Mouse (Mus musculus) heart, embryonic 11.5 days (tissue): ENCODE measurements around the gene Adam6b. TPM values are rescaled to one million over a fixed set of nuclear protein-coding genes. Genes with fewer than 3 reads are reported as not detected.
"Not testable (repeated sequence)": the region's sequence is repeated elsewhere in the genome, so short reads cannot be mapped to it uniquely, and the experiment has no call there.

Experiments used
- ATAC-seq: fragments of 200-750 bp; cut with Nextera tagmentation; replicated peaks from 2 replicates; pipeline ENCODE4 v1.8.0; 2017; ENCODE audit warnings: moderate library complexity; ENCODE audit not compliant: insufficient number of reproducible peaks, low FRiP score, low TSS enrichment
- H3K27ac ChIP-seq: fragments of 300-500 bp; sonication (generic); 2 replicates; pipeline ENCODE4 v1.5.1; 2014; ENCODE audit warnings: mild to moderate bottlenecking, low read depth, low read length
- H3K27me3 ChIP-seq: fragments of 300-500 bp; sonication (generic); 2 replicates; pipeline ENCODE4 v1.6.1; 2014; ENCODE audit warnings: mild to moderate bottlenecking, low read length, mixed read lengths; ENCODE audit not compliant: control insufficient read depth, insufficient read depth
- H3K36me3 ChIP-seq: fragments of 300-500 bp; sonication (generic); 2 replicates; pipeline ENCODE4 v1.6.1; 2014; ENCODE audit warnings: mild to moderate bottlenecking, low read length, moderate library complexity, mixed read lengths; ENCODE audit not compliant: control insufficient read depth, insufficient read depth
- H3K4me1 ChIP-seq: fragments of 300-500 bp; sonication (generic); 2 replicates; pipeline ENCODE4 v1.6.1; 2014; ENCODE audit warnings: low read length; ENCODE audit not compliant: control insufficient read depth, insufficient read depth
- H3K4me2 ChIP-seq: fragments of 300-500 bp; sonication (generic); 2 replicates; pipeline ENCODE4 v1.6.1; 2014; ENCODE audit warnings: mild to moderate bottlenecking, moderate library complexity
- H3K4me3 ChIP-seq: fragments of 300-500 bp; sonication (generic); 2 replicates; pipeline ENCODE4 v1.5.1; 2014; ENCODE audit warnings: low read depth, low read length
- H3K9ac ChIP-seq: fragments of 300-500 bp; sonication (generic); 2 replicates; pipeline ENCODE4 v1.6.1; 2014; ENCODE audit warnings: mild to moderate bottlenecking, low read depth, low read length, moderate library complexity
- H3K9me3 ChIP-seq: fragments of 300-500 bp; sonication (generic); replicated peaks from 2 replicates; pipeline ENCODE4 v1.6.1; 2016; ENCODE audit warnings: low read length; ENCODE audit not compliant: control insufficient read depth
- WGBS: fragments of 180-500 bp; shearing (Covaris S2); extraction: QIAGEN DNeasy Blood & Tissue Kit; methylation state at CpG from one replicate; pipeline ENCODE4 v1.1.7; 2014; ENCODE audit not compliant: insufficient replicate concordance; 5-methylcytosine and 5-hydroxymethylcytosine counted together
- polyA plus RNA-seq: library from polyadenylated mRNA; unstranded; fragments of >200 nt; fragmentation: Nextera tagmentation; extraction: Ambion mirVana; gene quantifications from 2 replicates; pipeline ENCODE4 v1.2.1, GENCODE M21; 2014

Adam6b gene
- polyA plus RNA-seq: not detected in 2 replicates

DNA sequence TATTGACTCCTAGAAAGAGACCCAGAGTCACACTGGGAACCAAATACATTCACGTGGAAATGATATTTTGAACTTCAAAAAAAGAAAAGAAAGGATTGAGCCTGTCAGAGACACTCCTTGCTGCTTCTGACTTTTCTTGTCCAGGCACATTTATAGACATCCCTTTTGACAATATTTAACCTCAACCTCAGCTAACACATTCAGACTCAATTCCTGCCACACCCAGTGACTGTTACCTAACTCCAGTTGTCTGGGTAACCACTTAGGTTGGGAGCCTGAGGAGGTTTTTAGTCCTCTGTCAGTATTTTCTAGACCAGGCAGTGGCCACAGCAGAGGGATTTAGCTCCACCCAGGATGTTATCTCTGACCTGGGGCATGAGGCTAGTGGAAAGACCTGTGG, at the start of gene Adam6b:
TSS of gene Adam6b (plus strand) at position 301 of the 400 bp plus-strand sequence.
- not testable (repeated sequence) for H3K4me2 ChIP-seq, H3K4me1 ChIP-seq, H3K27ac ChIP-seq, H3K9me3 ChIP-seq, H3K36me3 ChIP-seq, H3K4me3 ChIP-seq, H3K27me3 ChIP-seq, ATAC-seq, H3K9ac ChIP-seq
- no CpG with 5 or more reads among the region's 1 CpGs for WGBS

DNA sequence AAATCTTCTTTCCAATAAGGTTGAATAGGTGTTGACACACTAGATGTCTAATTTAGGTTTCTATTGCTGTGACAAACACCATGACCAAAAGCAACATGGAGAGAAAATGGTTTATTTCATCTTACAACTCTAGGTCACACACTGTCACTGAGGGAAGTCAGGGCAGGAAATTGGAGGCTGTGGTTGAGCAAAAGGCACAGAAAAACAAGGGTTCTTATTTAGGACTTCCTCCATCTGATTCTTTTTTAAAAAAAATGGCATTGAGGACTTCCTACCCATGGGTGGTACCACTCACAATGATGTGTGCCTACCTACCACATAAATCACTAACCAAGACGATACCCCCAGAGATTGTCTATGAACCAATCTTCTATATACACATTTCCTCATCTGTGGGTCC, 43.2 kb upstream of the Adam6b start:
- Histone ChIP-seq H3K4me1 (no peaks in the 10 kb centered on the region), H3K27me3 (no peaks in the 10 kb centered on the region), H3K36me3 (no peaks in the 10 kb centered on the region), H3K9me3 (no peaks in the 10 kb centered on the region), H3K9ac (no peak overlapping the region), H3K4me2 (no peak overlapping the region), H3K4me3 (no peak overlapping the region), H3K27ac (no peak overlapping the region)
- no peak for ATAC-seq
- 74% methylated on average over 1 of the region's 1 CpGs for WGBS

GRCm38 (mm10) chr12:113476164-113476563, 13.1 kb upstream of the Adam6b start:
- no peak overlapping the region for H3K4me3 ChIP-seq
- WGBS: 68% methylated on average over 2 of the region's 2 CpGs

DNA sequence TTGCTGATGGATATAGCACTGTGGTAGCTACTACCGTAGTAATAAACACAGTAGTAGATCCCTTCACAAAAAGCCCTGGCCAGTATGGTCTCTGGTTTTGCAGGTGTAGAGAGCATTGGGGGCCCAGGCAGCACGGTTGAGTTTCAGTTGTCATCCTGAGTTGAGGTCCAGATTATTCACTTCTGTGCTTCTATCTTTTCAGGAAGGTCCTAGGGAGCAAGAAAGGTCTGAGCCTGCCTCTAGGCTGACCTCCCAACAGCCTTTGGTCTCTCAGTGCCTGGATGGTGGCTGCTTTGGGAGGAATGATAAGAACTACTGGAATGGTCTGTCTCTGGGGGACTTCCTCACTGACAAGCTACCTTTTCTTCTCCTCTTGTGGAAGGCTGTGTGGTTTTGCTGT, 7.2 kb upstream of the Adam6b start:
- no peak for ATAC-seq
- Histone ChIP-seq H3K4me2 (no peak overlapping the region), H3K4me1 (no peaks in the 10 kb centered on the region), H3K9ac (no peak overlapping the region), H3K9me3 (no peaks in the 10 kb centered on the region), H3K36me3 (no peaks in the 10 kb centered on the region), H3K27me3 (no peaks in the 10 kb centered on the region), H3K27ac (no peak overlapping the region), H3K4me3 (no peak overlapping the region)
- whole genome bisulfite sequencing: 68% methylated on average over 2 of the region's 2 CpGs

More at GRCm38 (mm10) chr12:113476164-113476563, 13.1 kb upstream of the Adam6b start:
- no peak overlapping the region for H3K9ac ChIP-seq
- ATAC-seq: no peak
- no peak overlapping the region for H3K4me2 ChIP-seq
- H3K36me3 ChIP-seq: no peaks in the 10 kb centered on the region
- H3K27me3 ChIP-seq: no peaks in the 10 kb centered on the region
- H3K27ac ChIP-seq: no peak overlapping the region
- no peaks in the 10 kb centered on the region for H3K4me1 ChIP-seq
- no peaks in the 10 kb centered on the region for H3K9me3 ChIP-seq

- WGBS: 50% methylated on average over 4 of the region's 4 CpGs
- Histone ChIP-seq H3K36me3 (no peaks in the 10 kb centered on the region), H3K4me3 (no peak overlapping the region), H3K27me3 (no peaks in the 10 kb centered on the region), H3K27ac (no peak overlapping the region), H3K4me1 (no peaks in the 10 kb centered on the region), H3K4me2 (no peak overlapping the region), H3K9me3 (no peaks in the 10 kb centered on the region), H3K9ac (no peak overlapping the region)
- ATAC-seq: no peak
Measured at GRCm38 (mm10) chr12:113482661-113483389, 6.5 kb upstream of the Adam6b start.

DNA sequence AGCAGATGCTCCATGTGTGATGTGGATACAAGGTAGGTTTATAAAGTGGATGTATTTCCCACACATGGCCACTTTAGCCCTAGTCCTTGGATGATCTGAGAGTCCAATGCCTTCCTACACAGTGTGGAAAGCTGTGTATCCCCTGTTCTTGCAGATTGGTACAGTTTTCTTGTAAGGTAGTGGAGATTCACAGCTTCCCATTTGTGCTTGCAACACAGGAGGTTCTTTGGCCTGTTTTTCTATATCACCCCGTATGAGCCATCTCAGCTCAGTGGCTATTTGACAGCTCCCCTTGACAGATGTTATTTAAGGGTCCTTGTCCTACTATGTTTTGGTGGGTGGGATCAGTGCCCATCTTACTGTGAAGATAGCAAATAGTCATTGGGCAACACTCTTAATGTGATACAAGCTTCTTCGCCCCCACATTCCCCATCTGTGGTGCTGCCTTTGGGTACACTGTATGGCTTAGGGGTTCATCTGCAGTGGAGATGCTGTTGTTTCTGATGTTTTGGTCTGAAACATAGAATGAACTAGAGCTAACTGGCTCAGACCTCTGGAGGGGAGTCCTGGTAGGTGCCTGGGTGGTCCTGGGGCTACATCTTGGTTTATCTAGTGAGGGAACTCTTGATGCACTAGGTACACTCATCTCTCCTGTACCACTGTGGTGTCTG, 5.7 kb upstream of the Adam6b start:
- 81% methylated on average over 2 of the region's 2 CpGs for WGBS
- H3K4me2 ChIP-seq: no peak overlapping the region
- no peaks in the 10 kb centered on the region for H3K36me3 ChIP-seq
- ATAC-seq: no peak
- no peaks in the 10 kb centered on the region for H3K4me1 ChIP-seq
- H3K4me3 ChIP-seq: no peak overlapping the region
- no peaks in the 10 kb centered on the region for H3K9me3 ChIP-seq
- H3K27me3 ChIP-seq: no peaks in the 10 kb centered on the region
- H3K27ac ChIP-seq: no peak overlapping the region
- no peak overlapping the region for H3K9ac ChIP-seq

DNA sequence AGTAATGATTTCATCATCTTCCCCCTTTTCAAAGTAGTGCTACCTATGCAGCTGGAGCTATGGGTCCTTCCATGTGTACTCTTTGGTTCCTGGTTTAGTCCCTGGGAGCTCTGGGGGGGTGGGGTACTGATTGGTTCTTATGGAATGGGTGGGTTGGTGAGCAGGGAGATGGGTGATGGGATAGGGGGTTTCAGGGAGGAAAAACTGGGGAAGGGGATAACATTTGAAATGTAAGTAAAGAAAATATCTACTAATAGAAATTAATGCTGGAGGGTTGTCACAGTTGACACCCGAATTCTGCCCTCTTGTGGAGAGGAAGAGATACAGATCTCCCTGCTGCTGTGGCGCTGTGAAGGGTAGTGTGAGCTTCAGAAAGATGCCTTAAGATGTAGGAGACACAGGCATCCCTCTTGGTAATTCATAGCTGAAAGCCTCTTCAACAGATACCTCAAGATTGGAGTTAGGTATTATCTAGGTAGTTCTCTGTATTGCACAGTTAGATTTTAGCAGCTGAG, 4.3 kb upstream of the Adam6b start:
- 39% methylated on average over 2 of the region's 2 CpGs for WGBS
- Histone ChIP-seq H3K9ac (no peak overlapping the region), H3K27ac (no peak overlapping the region), H3K4me3 (no peak overlapping the region), H3K4me1 (no peaks in the 10 kb centered on the region), H3K36me3 (no peaks in the 10 kb centered on the region), H3K9me3 (no peaks in the 10 kb centered on the region), H3K4me2 (no peak overlapping the region), H3K27me3 (no peaks in the 10 kb centered on the region)
- no peak for ATAC-seq

DNA sequence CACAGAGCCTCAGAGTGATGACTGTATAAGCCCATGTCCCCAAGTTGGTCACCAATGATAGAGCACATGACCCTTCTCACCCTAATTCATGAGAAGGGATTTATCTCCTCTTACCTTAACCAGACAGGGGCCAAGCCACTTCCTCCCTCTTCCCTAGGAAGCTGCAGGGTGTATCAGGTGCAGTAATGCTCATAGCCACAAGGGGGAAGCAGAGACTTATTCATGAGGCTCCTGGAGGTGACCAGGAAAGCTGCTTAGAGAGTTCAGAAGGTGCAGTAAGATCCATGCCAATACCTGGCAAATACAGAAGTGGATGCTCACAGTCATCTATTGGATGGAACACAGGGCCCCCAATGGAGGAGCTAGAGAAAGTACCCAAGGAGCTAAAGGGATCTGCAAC, 1.6 kb upstream of the Adam6b start:
- ATAC-seq, H3K27ac ChIP-seq, H3K4me1 ChIP-seq: not testable (repeated sequence)

More for the DNA sequence above, 1.6 kb upstream of the Adam6b start:
- H3K9ac ChIP-seq, H3K27me3 ChIP-seq, H3K4me2 ChIP-seq, H3K4me3 ChIP-seq, H3K36me3 ChIP-seq, H3K9me3 ChIP-seq: not testable (repeated sequence)
